Mouse (Mus musculus): Measurements from ENCODE around the gene Gm10135. TPM values are rescaled to one million over a fixed set of nuclear protein-coding genes. Genes with fewer than 3 reads are reported as not detected.

Gene Gm10135
- polyA plus RNA-seq, 1 experiment: not detected

DNA sequence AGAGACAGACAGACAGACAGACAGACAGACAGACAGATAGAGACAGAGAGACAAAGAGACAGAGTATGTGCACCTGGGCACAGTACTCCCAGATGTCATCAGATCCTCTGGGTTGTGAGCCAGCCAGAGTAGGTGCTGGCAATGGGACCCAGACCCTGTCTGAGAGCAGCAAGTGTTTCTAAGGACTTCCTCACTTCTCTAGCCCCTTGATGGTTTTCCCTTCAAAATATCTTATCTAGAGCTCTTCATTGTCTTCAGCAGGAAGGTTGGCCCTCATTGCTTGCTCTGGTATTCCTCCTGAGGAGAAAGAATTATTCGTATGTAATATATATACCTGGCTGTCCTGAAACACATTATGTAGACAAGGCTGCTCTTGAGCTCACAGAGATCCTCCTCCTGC lies 18.0 kb upstream of the Gm10135 start:
- no peak for DNase-seq
- TF ChIP-seq CTCF (conservative IDR thresholded peaks at IDR 0.05; ENCODE audit: insufficient read depth, insufficient read length, low read depth, low read length) (no peak), POLR2A (IDR thresholded peaks at IDR 0.05; ENCODE audit: low read depth, low read length) (no peak)
- 0 out of 2 replicates have a peak, but pooled peaks cover 2% of the 10 kb centered on the region for H3K27me3 ChIP-seq (replicated peaks; ENCODE audit: control insufficient read depth, insufficient read depth, low read length)
- H3K4me3 ChIP-seq (ENCODE audit: insufficient read depth, low read depth, low read length): no peak overlapping the region
- H3K27ac ChIP-seq (ENCODE audit: insufficient read depth, low read depth, low read length): no peak overlapping the region
- WGBS: 86% methylated on average over 1 of the region's 1 CpGs
- H3K36me3 ChIP-seq (ENCODE audit: control insufficient read depth, insufficient read depth, low read length): no peaks in the 10 kb centered on the region
- H3K4me1 ChIP-seq (ENCODE audit: control insufficient read depth, insufficient read depth, low read length): no peaks in the 10 kb centered on the region

- no peaks in the 10 kb centered on the region for H3K36me3 ChIP-seq (ENCODE audit: control insufficient read depth, insufficient read depth, low read length)
- H3K27me3 ChIP-seq (replicated peaks; ENCODE audit: control insufficient read depth, insufficient read depth, low read length): 0 out of 2 replicates have a peak, but pooled peaks cover 2% of the 10 kb centered on the region
- H3K4me3 ChIP-seq (ENCODE audit: insufficient read depth, low read depth, low read length): no peak overlapping the region
- DNase-seq: no peak
- H3K4me1 ChIP-seq (ENCODE audit: control insufficient read depth, insufficient read depth, low read length): no peaks in the 10 kb centered on the region
- 47% methylated on average over 8 of the region's 8 CpGs for WGBS
- no peak for TF ChIP-seq POLR2A (IDR thresholded peaks at IDR 0.05; ENCODE audit: low read depth, low read length)
- no peak for TF ChIP-seq CTCF (conservative IDR thresholded peaks at IDR 0.05; ENCODE audit: insufficient read depth, insufficient read length, low read depth, low read length)
- H3K27ac ChIP-seq (ENCODE audit: insufficient read depth, low read depth, low read length): no peak overlapping the region
Observed at GRCm38 (mm10) chr5:72989756-72990155, 15.3 kb upstream of the Gm10135 start.

- TF ChIP-seq POLR2A (IDR thresholded peaks at IDR 0.05; ENCODE audit: low read depth, low read length) (no peak), CTCF (conservative IDR thresholded peaks at IDR 0.05; ENCODE audit: insufficient read depth, insufficient read length, low read depth, low read length) (no peak)
- no peaks in the 10 kb centered on the region for H3K4me1 ChIP-seq (ENCODE audit: control insufficient read depth, insufficient read depth, low read length)
- H3K27ac ChIP-seq (ENCODE audit: insufficient read depth, low read depth, low read length): no peak overlapping the region
- H3K27me3 ChIP-seq (replicated peaks; ENCODE audit: control insufficient read depth, insufficient read depth, low read length): no peaks in the 10 kb centered on the region
- no peaks in the 10 kb centered on the region for H3K36me3 ChIP-seq (ENCODE audit: control insufficient read depth, insufficient read depth, low read length)
- DNase-seq: no peak
- WGBS: 91% methylated on average over 7 of the region's 7 CpGs
- no peak overlapping the region for H3K4me3 ChIP-seq (ENCODE audit: insufficient read depth, low read depth, low read length)
Observed at GRCm38 (mm10) chr5:72987786-72988185, 13.3 kb upstream of the Gm10135 start.

DNA sequence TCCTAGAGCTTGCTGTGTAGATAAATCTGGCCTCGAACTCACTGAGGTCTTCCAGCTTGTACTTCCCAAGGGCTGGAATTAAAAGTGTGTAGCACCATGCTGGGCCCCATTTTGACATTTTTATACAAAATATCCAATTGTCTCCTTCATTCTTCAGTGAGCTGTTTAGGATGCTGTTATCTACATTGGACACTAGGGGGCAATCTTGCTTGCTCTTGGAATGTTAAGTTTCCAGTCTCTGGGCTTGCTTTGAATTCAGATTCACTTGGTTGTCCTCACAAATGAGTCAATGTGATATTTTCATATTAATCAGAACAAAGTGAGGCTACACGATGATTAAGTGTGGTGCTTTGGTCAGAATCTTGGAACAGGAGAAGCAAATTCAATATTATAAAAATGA lies 9.6 kb upstream of the Gm10135 start:
- peak; percentile 61 for DNase-seq
- H3K4me3 ChIP-seq (ENCODE audit: insufficient read depth, low read depth, low read length): no peak overlapping the region
- H3K27ac ChIP-seq (ENCODE audit: insufficient read depth, low read depth, low read length): no peak overlapping the region
- TF ChIP-seq POLR2A (IDR thresholded peaks at IDR 0.05; ENCODE audit: low read depth, low read length): no peak
- peak; percentile 25; the same call in 1 of the 2 replicates for TF ChIP-seq CTCF (conservative IDR thresholded peaks at IDR 0.05; ENCODE audit: insufficient read depth, insufficient read length, low read depth, low read length)
- H3K27me3 ChIP-seq (replicated peaks; ENCODE audit: control insufficient read depth, insufficient read depth, low read length): no peaks in the 10 kb centered on the region
- WGBS: 6% methylated on average over 2 of the region's 2 CpGs
- no peaks in the 10 kb centered on the region for H3K4me1 ChIP-seq (ENCODE audit: control insufficient read depth, insufficient read depth, low read length)
- peaks cover 2% of the 10 kb centered on the region; the same call in 1 of the 2 replicates for H3K36me3 ChIP-seq (ENCODE audit: control insufficient read depth, insufficient read depth, low read length)

DNA sequence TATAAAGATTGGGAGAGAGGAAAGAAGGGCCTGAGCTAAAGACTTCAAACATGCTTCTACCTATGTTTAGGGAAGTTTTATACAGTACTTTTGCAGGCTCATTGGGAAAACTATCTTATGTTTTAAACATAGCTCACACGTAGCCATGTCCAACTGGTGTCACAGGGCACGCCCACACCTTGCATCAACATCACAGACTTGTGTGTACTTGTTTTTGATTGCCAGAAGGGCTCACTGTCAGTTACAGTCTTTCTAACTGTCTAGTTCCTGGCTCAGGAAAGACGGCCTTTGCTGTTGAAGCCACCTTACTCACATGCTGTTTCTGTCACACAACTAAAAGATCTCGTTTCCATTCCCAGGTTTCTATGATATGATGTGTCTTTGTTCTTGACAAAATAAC lies 2.0 kb upstream of the Gm10135 start:
- TF ChIP-seq CTCF (conservative IDR thresholded peaks at IDR 0.05; ENCODE audit: insufficient read depth, insufficient read length, low read depth, low read length): no peak
- TF ChIP-seq POLR2A (IDR thresholded peaks at IDR 0.05; ENCODE audit: low read depth, low read length): no peak
- Histone ChIP-seq H3K4me1 (ENCODE audit: control insufficient read depth, insufficient read depth, low read length) (no peaks in the 10 kb centered on the region), H3K4me3 (ENCODE audit: insufficient read depth, low read depth, low read length) (no peak overlapping the region), H3K36me3 (ENCODE audit: control insufficient read depth, insufficient read depth, low read length) (peaks cover 6% of the 10 kb centered on the region), H3K27me3 (replicated peaks; ENCODE audit: control insufficient read depth, insufficient read depth, low read length) (no peaks in the 10 kb centered on the region), H3K27ac (ENCODE audit: insufficient read depth, low read depth, low read length) (no peak overlapping the region)
- 84% methylated on average over 4 of the region's 4 CpGs for WGBS
- DNase-seq: no peak

- no peaks in the 10 kb centered on the region for H3K4me1 ChIP-seq (ENCODE audit: control insufficient read depth, insufficient read depth, low read length)
- 89% methylated on average over 6 of the region's 6 CpGs for WGBS
- DNase-seq: no peak
- H3K27ac ChIP-seq (ENCODE audit: insufficient read depth, low read depth, low read length): no peak overlapping the region
- H3K27me3 ChIP-seq (replicated peaks; ENCODE audit: control insufficient read depth, insufficient read depth, low read length): no peaks in the 10 kb centered on the region
- no peak overlapping the region for H3K4me3 ChIP-seq (ENCODE audit: insufficient read depth, low read depth, low read length)
- H3K36me3 ChIP-seq (ENCODE audit: control insufficient read depth, insufficient read depth, low read length): peaks cover 6% of the 10 kb centered on the region
- TF ChIP-seq CTCF (conservative IDR thresholded peaks at IDR 0.05; ENCODE audit: insufficient read depth, insufficient read length, low read depth, low read length): no peak
- no peak for TF ChIP-seq POLR2A (IDR thresholded peaks at IDR 0.05; ENCODE audit: low read depth, low read length)
Observed at GRCm38 (mm10) chr5:72975996-72976395, 1.5 kb upstream of the Gm10135 start.

DNA sequence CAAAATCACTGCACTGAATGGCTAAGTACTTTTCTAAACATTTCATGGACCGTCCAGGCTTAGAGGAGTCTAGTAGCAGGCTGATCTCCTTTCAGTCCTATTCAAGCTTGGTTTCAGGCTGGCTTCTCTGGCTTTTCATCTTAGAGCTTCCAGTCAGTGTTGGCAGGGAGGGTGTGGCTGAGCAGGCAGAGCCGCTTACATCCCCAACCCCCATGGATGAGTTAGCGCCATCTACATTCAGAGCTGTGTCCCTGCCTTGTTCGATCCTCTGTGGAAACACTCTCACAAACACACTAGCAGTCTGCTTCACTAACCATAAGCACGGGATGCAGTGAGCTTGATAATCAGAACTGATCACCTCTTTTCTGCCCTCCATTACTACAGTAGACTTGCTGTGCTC lies 1.6 kb downstream of the Gm10135 start:
- H3K4me3 ChIP-seq (ENCODE audit: insufficient read depth, low read depth, low read length): no peak overlapping the region
- H3K36me3 ChIP-seq (ENCODE audit: control insufficient read depth, insufficient read depth, low read length): peaks cover 5% of the 10 kb centered on the region; the same call in 1 of the 2 replicates
- no peak overlapping the region for H3K27ac ChIP-seq (ENCODE audit: insufficient read depth, low read depth, low read length)
- DNase-seq: no peak
- H3K27me3 ChIP-seq (replicated peaks; ENCODE audit: control insufficient read depth, insufficient read depth, low read length): no peaks in the 10 kb centered on the region
- 66% methylated on average over 5 of the region's 5 CpGs for WGBS
- no peaks in the 10 kb centered on the region for H3K4me1 ChIP-seq (ENCODE audit: control insufficient read depth, insufficient read depth, low read length)
- TF ChIP-seq POLR2A (IDR thresholded peaks at IDR 0.05; ENCODE audit: low read depth, low read length) (no peak), CTCF (conservative IDR thresholded peaks at IDR 0.05; ENCODE audit: insufficient read depth, insufficient read length, low read depth, low read length) (0 out of 2 replicates have a peak, but pooled peaks have one; percentile 20)
